Mouse (Mus musculus): ENCODE data around the gene Klra9. TPM values are rescaled to one million over a fixed set of nuclear protein-coding genes. Genes with fewer than 3 reads are reported as not detected.

Gene Klra9
- total and polyA plus RNA-seq, 3 experiments: not detected

Other genes with a start within 250 kb of the Klra9 start
- not detected in 2 replicates for gene Klra6, start 166.2 kb downstream of the Klra9 start, total RNA-seq (2012; rRNA removed)
- not detected in 2 replicates for gene Klra6, start 166.2 kb downstream of the Klra9 start, total RNA-seq (2014; rRNA removed)
- gene Klra6, start 166.2 kb downstream of the Klra9 start, polyA plus RNA-seq (2012; ENCODE audit: insufficient read length, low read depth): not detected in 2 replicates
- not detected in 2 replicates for gene Klra4, start 125.8 kb downstream of the Klra9 start, total RNA-seq (2012; rRNA removed)
- not detected in 2 replicates for gene Klra4, start 125.8 kb downstream of the Klra9 start, total RNA-seq (2014; rRNA removed)
- gene Klra4, start 125.8 kb downstream of the Klra9 start, polyA plus RNA-seq (2012; ENCODE audit: insufficient read length, low read depth): not detected in 2 replicates
- not detected in 2 replicates for gene Klra8, start 63.2 kb downstream of the Klra9 start, total RNA-seq (2012; rRNA removed)
- gene Klra8, start 63.2 kb downstream of the Klra9 start, total RNA-seq (2014; rRNA removed): not detected in 2 replicates
- gene Klra8, start 63.2 kb downstream of the Klra9 start, polyA plus RNA-seq (2012; ENCODE audit: insufficient read length, low read depth): not detected in 2 replicates
- gene Klra7, start 40.2 kb upstream of the Klra9 start, total RNA-seq (2012; rRNA removed): not detected in 2 replicates
- gene Klra7, start 40.2 kb upstream of the Klra9 start, total RNA-seq (2014; rRNA removed): not detected in 2 replicates
- gene Klra7, start 40.2 kb upstream of the Klra9 start, polyA plus RNA-seq (2012; ENCODE audit: insufficient read length, low read depth): not detected in 2 replicates
- not detected in 2 replicates for gene Klra10, start 88.8 kb upstream of the Klra9 start, total RNA-seq (2012; rRNA removed)
- not detected in 2 replicates for gene Klra10, start 88.8 kb upstream of the Klra9 start, total RNA-seq (2014; rRNA removed)
- not detected in 2 replicates for gene Klra10, start 88.8 kb upstream of the Klra9 start, polyA plus RNA-seq (2012; ENCODE audit: insufficient read length, low read depth)
- not detected in 2 replicates for gene Klra3, start 144.5 kb upstream of the Klra9 start, total RNA-seq (2012; rRNA removed)
- gene Klra3, start 144.5 kb upstream of the Klra9 start, total RNA-seq (2014; rRNA removed): not detected in 2 replicates
- not detected in 2 replicates for gene Klra3, start 144.5 kb upstream of the Klra9 start, polyA plus RNA-seq (2012; ENCODE audit: insufficient read length, low read depth)
- gene Klra1, start 193.8 kb upstream of the Klra9 start, total RNA-seq (2012; rRNA removed): not detected in 2 replicates
- gene Klra1, start 193.8 kb upstream of the Klra9 start, total RNA-seq (2014; rRNA removed): not detected in 2 replicates
- not detected in 2 replicates for gene Klra1, start 193.8 kb upstream of the Klra9 start, polyA plus RNA-seq (2012; ENCODE audit: insufficient read length, low read depth)